Mouse (Mus musculus) embryonic fibroblast, embryonic 13.5 days (primary cell): Measurements from ENCODE around the gene Kif1b.

Experiments used
- CTCF ChIP-seq: IDR thresholded peaks from 2 replicates; pipeline ENCODE4 v1.5.1; 2011; ENCODE audit warnings: mild to moderate bottlenecking, control low read depth, low read length, moderate library complexity, borderline replicate concordance; ENCODE audit not compliant: insufficient read depth
- POLR2A ChIP-seq: IDR thresholded peaks from 2 replicates; pipeline ENCODE4 v1.6.1; 2011; ENCODE audit warnings: low read depth, mild to moderate bottlenecking, control low read depth, low read length, moderate library complexity

DNA sequence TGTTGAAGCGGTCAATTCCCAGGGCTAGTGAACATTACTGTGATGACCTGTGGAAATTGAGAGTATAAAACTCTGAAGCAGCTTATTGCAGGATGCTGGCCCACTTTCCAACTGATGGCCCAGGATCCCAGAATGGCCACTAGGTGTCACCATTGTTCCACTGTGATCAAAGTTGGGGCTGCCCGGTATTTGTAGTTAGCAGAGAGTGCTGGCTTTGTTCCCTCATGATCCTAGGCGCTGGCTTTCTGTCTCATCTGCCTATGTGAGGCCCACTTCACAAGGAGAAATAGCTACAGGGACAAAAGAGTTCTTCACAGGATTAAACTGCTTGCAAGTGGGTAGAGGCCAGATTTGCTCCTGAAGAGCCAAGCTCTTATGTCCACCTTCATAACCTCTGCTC, 163.0 kb downstream of the Kif1b start:
- TF ChIP-seq CTCF (peak; percentile 70; the same call in 1 of the 2 replicates), POLR2A (no peak)
